Mouse (Mus musculus): Measurements from ENCODE around the gene Ifnar1. TPM values are rescaled to one million over a fixed set of nuclear protein-coding genes. Genes with fewer than 3 reads are reported as not detected.

The Ifnar1 gene
- polyA plus RNA-seq, 1 experiment: 1.0 TPM

DNA sequence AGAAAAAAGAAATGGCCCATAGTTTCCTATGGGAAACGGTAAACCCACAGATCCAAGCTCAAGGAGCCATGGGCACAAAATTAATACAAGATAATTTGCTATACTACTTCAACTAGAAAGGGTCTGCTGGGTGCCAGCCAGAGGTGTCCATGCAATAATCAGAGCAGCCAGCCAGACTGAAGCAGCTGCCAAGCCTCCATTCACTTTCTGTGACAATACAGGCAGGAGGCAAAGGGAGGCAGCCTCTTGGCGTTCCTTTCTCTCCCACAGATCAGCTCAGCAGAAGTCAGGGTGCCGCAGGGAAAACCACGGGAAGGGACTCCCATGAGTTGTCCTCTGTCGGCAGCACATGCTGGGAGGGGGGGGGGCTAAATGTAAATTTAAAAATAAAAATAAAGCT, 26.1 kb upstream of the Ifnar1 start:
- H3K4me3 ChIP-seq (replicated peaks): no peak overlapping the region
- H3K4me1 ChIP-seq (ENCODE audit: control insufficient read depth): peaks cover 64% of the 10 kb centered on the region
- H3K36me3 ChIP-seq (ENCODE audit: control insufficient read depth): peaks cover 28% of the 10 kb centered on the region
- no peak for TF ChIP-seq GATA1 (IDR thresholded peaks at IDR 0.05; ENCODE audit: low read length)
- no peak for TF ChIP-seq TAL1 (IDR thresholded peaks at IDR 0.05; ENCODE audit: low read length)
- H3K27me3 ChIP-seq (ENCODE audit: control insufficient read depth): no peaks in the 10 kb centered on the region
- peaks cover 9% of the 10 kb centered on the region for H3K9me3 ChIP-seq (ENCODE audit: control insufficient read depth, low read length)

DNA sequence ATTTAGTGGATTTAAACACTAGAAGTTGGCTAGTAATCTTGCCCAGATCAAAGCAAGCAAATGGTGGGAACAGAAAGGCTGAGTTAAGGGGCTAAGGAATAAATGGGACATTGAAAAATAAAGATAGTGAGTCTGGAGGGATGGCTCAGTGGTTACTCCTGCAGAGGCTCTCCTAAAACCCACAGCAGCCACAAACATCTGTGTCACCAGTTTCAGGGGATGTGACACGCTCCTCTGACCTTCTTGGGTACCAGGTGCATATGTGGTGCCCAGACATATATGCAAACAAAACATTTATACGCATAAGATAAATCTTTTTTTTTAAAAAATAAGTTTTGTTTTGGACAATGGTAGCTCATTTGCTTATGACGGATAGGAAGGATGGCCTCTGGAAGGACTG, 25.6 kb upstream of the Ifnar1 start:
- peaks cover 68% of the 10 kb centered on the region for H3K4me1 ChIP-seq (ENCODE audit: control insufficient read depth)
- H3K27me3 ChIP-seq (ENCODE audit: control insufficient read depth): no peaks in the 10 kb centered on the region
- H3K9me3 ChIP-seq (ENCODE audit: control insufficient read depth, low read length): peaks cover 9% of the 10 kb centered on the region
- no peak overlapping the region for H3K4me3 ChIP-seq (replicated peaks)
- peaks cover 28% of the 10 kb centered on the region for H3K36me3 ChIP-seq (ENCODE audit: control insufficient read depth)
- TF ChIP-seq GATA1 (IDR thresholded peaks at IDR 0.05; ENCODE audit: low read length) (no peak), TAL1 (IDR thresholded peaks at IDR 0.05; ENCODE audit: low read length) (no peak)

DNA sequence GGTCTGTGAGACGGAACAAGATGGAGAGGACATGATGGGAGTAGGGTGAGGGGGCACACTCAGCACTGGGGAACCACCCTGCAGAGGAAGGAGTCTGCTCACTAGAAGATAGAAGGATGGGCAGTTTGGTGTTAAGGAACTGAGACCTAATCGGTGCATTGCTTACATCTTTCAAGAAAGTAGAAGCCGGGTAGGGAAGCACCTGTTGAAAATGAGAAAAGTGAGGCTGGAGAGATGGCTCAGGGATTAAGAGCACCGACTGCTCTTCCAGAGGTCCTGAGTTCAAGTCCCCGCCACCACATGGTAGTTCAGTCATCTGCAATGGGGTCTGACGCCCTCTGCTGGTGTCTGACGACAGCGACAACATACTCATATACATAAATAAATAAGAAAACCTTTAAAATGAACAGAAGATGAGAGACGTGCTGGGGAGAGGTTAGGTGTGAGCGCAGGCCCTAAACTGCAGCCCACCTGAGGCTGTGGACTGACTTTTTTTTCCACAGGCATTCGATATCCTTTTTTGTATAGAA, 25.1 kb upstream of the Ifnar1 start:
- no peak overlapping the region for H3K4me3 ChIP-seq (replicated peaks)
- peaks cover 71% of the 10 kb centered on the region for H3K4me1 ChIP-seq (ENCODE audit: control insufficient read depth)
- H3K9me3 ChIP-seq (ENCODE audit: control insufficient read depth, low read length): peaks cover 9% of the 10 kb centered on the region
- H3K27me3 ChIP-seq (ENCODE audit: control insufficient read depth): no peaks in the 10 kb centered on the region
- peaks cover 28% of the 10 kb centered on the region for H3K36me3 ChIP-seq (ENCODE audit: control insufficient read depth)
- TF ChIP-seq TAL1 (IDR thresholded peaks at IDR 0.05; ENCODE audit: low read length) (no peak), GATA1 (IDR thresholded peaks at IDR 0.05; ENCODE audit: low read length) (no peak)

DNA sequence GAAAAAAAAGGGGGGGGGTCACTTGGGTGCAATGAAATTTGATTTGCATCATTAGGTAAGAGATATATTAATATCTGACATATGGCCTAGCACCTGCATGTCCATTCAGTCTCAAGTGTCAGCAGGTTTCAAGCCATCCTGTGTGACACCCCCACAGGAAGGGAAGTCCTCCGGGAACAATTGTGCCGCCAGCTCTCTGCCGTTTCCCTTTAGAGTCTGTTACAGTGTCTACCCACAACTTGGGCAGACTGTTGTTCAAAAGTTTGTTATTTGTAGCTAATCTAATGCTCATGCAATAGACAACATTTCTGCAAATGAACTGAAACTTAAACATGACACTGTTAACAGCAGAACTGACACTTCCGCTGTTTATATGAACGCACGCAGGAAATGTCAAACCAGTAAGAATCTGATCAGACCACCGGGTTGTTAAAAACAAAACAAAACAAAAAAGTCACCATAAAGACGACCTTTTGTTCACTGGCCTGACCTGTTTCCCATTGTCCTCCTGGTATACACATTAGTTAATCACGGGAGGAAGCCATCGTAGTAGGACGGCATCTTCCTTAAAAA, 23.9 kb upstream of the Ifnar1 start:
- TF ChIP-seq TAL1 (IDR thresholded peaks at IDR 0.05; ENCODE audit: low read length): no peak
- no peak for TF ChIP-seq GATA1 (IDR thresholded peaks at IDR 0.05; ENCODE audit: low read length)
- Histone ChIP-seq H3K27me3 (ENCODE audit: control insufficient read depth) (no peaks in the 10 kb centered on the region), H3K9me3 (ENCODE audit: control insufficient read depth, low read length) (peaks cover 9% of the 10 kb centered on the region), H3K4me3 (replicated peaks) (peak overlapping the region; percentile 6), H3K36me3 (ENCODE audit: control insufficient read depth) (peaks cover 33% of the 10 kb centered on the region), H3K4me1 (ENCODE audit: control insufficient read depth) (peaks cover 76% of the 10 kb centered on the region)

DNA sequence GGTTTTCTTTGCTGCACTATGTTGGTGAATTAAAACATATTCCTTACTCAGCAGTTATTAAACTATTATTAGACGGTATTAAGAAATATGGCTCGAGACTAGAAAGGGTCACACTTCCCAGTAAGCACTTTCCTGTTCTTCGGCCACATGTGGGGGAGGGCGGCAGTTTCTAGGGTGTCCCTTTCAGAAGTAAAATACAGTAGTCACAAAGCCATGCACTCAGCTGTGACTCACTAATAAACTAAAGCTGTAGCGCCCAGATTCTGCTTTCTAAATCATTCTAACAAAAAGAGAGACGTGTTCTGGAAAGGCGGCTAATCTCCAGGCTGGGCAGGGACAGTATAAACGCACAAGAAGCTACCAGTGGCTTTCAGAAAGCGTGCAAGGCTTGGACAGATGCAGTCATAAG, 23.3 kb upstream of the Ifnar1 start:
- Histone ChIP-seq H3K4me3 (replicated peaks) (peak overlapping the region; percentile 13), H3K9me3 (ENCODE audit: control insufficient read depth, low read length) (peaks cover 4% of the 10 kb centered on the region), H3K27me3 (ENCODE audit: control insufficient read depth) (no peaks in the 10 kb centered on the region), H3K36me3 (ENCODE audit: control insufficient read depth) (peaks cover 35% of the 10 kb centered on the region), H3K4me1 (ENCODE audit: control insufficient read depth) (peaks cover 77% of the 10 kb centered on the region)
- TF ChIP-seq GATA1 (IDR thresholded peaks at IDR 0.05; ENCODE audit: low read length) (no peak), TAL1 (IDR thresholded peaks at IDR 0.05; ENCODE audit: low read length) (no peak)

DNA sequence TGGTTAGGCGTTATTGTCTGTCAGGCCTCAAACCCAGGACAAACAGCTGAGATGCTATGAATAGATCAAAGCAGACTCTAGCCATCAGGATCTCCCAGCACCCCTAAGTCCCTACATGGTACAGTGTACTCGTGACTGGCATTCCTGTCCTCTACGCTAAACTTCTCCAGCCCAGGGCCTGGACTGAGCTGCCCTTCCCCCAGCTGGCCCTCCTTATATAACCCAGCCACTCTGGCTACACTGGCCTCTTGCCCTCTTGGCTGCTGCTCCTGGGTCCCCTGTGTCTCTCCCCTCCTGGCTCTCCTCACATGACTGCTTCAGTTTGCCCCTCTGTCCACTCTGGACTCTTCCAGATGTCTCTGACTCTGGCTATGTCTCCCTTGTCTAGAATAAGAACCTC, 22.4 kb upstream of the Ifnar1 start:
- Histone ChIP-seq H3K27me3 (ENCODE audit: control insufficient read depth) (no peaks in the 10 kb centered on the region), H3K36me3 (ENCODE audit: control insufficient read depth) (peaks cover 36% of the 10 kb centered on the region), H3K4me1 (ENCODE audit: control insufficient read depth) (peaks cover 82% of the 10 kb centered on the region), H3K4me3 (replicated peaks) (no peak overlapping the region), H3K9me3 (ENCODE audit: control insufficient read depth, low read length) (no peaks in the 10 kb centered on the region)
- TF ChIP-seq GATA1 (IDR thresholded peaks at IDR 0.05; ENCODE audit: low read length) (no peak), TAL1 (IDR thresholded peaks at IDR 0.05; ENCODE audit: low read length) (no peak)

DNA sequence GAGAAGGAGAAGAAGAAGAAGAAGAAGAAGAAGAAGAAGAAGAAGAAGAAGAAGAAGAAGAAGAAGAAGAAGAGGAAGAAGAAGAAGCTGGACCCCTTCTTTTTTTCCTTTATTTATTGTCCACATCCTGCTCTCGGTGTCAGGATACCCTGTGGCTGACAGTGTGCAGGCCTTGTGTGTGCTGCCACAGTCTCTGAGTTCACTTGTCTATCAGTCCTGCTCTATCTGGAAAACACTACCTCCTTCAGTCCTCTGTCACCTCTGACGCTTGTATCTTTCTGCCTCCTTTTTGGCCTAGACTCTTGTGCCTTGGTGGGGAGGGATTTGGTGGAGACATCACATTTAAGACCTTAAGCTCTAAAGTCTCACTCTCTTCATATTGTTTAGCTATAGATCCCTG, 21.6 kb upstream of the Ifnar1 start:
- H3K9me3 ChIP-seq (ENCODE audit: control insufficient read depth, low read length): no peaks in the 10 kb centered on the region
- peaks cover 40% of the 10 kb centered on the region for H3K36me3 ChIP-seq (ENCODE audit: control insufficient read depth)
- no peaks in the 10 kb centered on the region for H3K27me3 ChIP-seq (ENCODE audit: control insufficient read depth)
- peak overlapping the region; percentile 73 for H3K4me3 ChIP-seq (replicated peaks)
- peaks cover 81% of the 10 kb centered on the region for H3K4me1 ChIP-seq (ENCODE audit: control insufficient read depth)
- TF ChIP-seq GATA1 (IDR thresholded peaks at IDR 0.05; ENCODE audit: low read length): no peak
- TF ChIP-seq TAL1 (IDR thresholded peaks at IDR 0.05; ENCODE audit: low read length): no peak

DNA sequence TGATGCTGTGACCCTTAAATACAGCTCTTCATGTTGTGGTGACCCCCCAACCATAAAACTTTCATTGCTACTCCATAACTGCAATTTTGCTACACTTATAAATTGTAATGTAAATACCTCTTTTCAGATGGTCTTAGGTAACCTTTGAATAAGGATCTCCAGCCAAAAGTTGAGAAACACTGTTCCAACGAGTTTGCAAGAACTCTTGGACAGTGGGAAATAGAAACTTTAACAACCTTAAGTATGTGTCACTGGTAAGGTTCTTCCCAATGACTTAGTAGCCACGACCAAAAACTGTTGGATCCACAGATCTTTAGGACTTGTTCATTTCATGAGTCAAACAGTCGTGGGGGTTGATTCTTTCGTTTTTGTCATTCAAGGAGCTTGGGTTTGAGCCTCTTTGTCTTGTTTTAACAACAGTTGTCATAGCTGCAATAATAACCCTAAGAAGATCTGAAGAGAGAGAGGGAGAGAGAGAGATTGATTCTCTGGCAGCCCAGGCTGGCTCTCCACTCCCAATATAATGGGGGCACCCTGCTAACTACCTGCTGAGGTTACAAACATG, 21.1 kb upstream of the Ifnar1 start:
- Histone ChIP-seq H3K4me1 (ENCODE audit: control insufficient read depth) (peaks cover 82% of the 10 kb centered on the region), H3K27me3 (ENCODE audit: control insufficient read depth) (no peaks in the 10 kb centered on the region)
- TF ChIP-seq TAL1 (IDR thresholded peaks at IDR 0.05; ENCODE audit: low read length): no peak
- no peak for TF ChIP-seq GATA1 (IDR thresholded peaks at IDR 0.05; ENCODE audit: low read length)

DNA sequence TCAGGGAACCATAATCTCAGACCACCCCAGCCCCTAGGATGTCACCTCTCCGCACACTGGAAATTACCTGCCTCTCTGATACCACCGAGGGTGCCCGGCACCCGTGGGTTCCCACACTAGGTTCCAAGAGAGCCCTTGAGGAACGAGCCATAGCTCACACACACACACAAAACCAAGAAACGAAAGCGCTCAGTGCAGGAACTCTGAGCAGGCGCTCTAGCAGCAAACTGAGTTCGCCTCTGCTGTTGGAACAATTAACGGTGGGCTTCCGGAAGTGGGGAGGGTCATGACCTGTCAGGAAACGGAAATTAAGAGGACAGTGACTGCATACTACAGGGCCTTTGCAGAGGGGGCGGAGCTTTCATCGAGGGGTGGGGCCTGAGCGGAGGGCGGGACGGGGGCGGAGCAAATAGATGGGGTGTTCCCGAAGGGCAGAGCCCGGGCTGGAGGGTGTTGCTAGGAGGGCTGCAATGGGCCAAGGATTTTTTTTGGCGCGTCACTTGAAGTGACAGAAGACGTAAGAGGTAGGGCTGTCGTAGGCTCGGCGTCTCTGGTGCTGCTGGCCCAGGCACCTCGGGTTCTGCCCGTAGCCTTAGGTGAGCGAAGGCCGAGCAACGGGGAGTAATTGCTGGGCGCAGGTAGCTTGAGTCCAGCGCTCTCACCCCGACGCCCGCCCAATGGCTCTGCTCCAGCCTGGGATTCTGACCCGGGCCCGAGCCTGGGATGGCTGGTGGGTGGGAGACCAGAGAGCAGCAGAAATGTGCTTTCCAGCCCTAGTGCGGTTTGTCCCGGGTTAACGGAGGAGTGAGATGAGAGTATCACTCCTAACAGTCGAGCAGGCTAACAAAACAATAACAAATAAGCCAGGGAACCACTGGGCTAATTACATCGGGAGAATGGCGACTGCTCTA, 20.2 kb upstream of the Ifnar1 start:
- H3K27me3 ChIP-seq (ENCODE audit: control insufficient read depth): no peaks in the 10 kb centered on the region
- H3K36me3 ChIP-seq (ENCODE audit: control insufficient read depth): peaks cover 50% of the 10 kb centered on the region
- H3K4me1 ChIP-seq (ENCODE audit: control insufficient read depth): peaks cover 76% of the 10 kb centered on the region
- no peaks in the 10 kb centered on the region for H3K9me3 ChIP-seq (ENCODE audit: control insufficient read depth, low read length)
- TF ChIP-seq GATA1 (IDR thresholded peaks at IDR 0.05; ENCODE audit: low read length) (no peak), TAL1 (IDR thresholded peaks at IDR 0.05; ENCODE audit: low read length) (no peak)
- peak overlapping the region; percentile 73 for H3K4me3 ChIP-seq (replicated peaks)

More for the DNA sequence above, 21.1 kb upstream of the Ifnar1 start:
- peak overlapping the region; percentile 73 for H3K4me3 ChIP-seq (replicated peaks)
- peaks cover 45% of the 10 kb centered on the region for H3K36me3 ChIP-seq (ENCODE audit: control insufficient read depth)
- H3K9me3 ChIP-seq (ENCODE audit: control insufficient read depth, low read length): no peaks in the 10 kb centered on the region
